Mouse (Mus musculus) thymus, postnatal 10 days (tissue): ENCODE data around the gene Marcksl1.
"Not testable (repeated sequence)": the region's sequence is repeated elsewhere in the genome, so short reads cannot be mapped to it uniquely, and the experiment has no call there.

Source experiments
- DNase-seq, 2 experiments: peaks; one replicate each; pipeline ENCODE4 v3.0.0; 2021; ENCODE audit warnings: low spot score in 2 of 2

Marcksl1 gene

DNA sequence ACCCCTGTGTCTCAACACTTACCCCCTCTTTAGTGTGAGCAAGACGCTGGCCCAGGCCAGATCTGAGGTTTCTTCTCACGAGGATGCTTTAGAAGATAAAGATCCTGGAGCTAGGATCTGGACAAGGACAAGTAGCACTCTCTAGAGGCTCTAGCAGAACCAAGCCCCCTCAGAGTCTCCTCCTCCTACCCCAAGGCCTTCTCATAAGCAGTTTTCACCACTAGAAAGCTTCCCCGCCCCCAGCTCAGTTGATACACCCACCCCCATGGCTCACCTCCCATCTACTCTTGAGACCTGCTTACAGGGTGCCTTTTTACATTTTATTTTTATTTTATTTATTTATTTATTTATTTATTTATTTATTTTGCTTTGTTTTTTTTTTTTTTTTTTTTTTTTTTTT lies 3.7 kb upstream of the Marcksl1 start:
- no peak for DNase-seq

DNA sequence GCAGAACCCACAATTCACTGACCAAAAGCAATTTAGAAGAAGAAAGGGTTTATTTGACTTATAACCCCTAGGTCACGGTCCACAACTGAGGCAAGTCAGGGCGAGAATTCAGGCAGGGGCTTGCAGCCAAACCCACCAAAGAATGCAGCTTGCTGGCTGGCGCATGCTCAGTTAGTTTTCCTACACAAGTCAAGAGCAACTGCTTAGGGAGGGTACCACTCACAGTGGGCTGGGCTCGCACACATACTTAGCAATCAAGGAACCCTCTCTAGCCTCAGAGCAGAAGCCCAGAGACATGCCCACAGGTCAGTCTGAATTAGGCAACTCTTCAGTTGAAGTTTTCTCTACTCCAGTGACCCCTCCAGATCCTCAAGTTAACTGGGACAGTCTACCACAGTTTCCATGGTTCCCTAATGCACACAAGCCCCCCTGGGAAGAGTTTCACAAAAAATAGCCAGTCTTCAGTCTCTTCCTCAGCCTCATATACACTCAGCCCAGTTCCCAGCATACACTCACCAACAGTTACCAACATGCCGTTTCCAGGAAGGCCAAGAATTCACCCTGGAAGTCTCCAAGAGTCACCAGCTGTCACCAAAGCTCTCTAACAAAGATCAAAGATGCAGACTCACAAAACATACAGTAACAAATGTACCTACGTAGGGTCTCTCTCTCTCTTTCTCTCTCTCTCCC lies 2.5 kb upstream of the Marcksl1 start:
- no peak for DNase-seq

DNA sequence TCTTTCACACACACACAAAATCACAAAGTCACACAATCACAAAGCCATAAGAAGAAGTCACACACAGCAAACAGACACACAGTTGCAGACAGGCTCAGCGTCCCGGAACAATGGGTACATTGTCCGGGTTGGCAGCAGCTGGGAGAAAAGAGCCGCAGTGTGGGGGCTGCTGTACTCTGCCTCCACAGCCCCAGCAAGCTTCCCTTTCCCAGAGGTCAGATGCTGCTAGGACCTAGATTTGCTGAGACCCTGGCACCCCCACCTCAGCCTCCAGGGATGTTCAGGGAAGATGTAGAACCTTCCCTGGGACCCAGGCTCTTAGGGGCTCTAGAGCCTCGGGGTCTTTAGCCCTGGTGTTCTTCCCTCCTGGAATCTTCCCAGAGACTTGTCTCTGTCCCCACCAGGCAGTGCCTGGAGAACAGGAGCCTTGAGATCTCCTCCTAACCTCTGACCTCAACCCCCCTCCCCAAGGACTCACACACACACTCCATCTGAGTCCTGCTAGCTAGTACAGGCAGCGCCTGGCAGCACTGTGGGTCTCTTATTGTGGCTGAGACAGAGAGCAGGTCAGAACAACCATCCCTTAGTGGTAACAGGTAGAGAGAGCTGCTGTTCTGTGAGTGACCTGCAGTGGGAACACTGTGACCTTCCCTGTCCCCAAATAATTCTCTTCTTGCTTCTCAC lies 1.8 kb upstream of the Marcksl1 start:
- DNase-seq, result no peak

DNA sequence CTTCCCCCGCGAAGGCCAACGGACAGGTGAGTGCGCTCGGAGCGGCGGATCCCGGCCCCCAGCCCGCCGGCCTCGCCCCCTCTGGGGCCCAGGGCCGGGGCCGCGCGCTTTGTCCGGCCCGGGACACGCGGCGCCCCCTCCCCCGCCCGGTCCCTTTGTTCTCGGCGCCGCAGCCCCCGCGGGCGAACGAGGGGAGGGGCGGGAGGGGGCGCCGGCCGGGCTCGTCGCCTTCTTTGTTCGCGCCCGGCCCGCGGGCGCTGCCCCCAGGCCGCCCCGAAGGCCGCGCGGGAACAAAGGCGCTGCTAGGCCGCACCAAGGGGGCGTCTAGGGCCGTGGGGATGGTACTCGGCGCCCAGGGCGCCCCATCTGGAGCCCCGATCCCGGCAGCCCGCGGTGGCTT lies 510 bp downstream of the Marcksl1 start:
- DNase-seq, result no peak

DNA sequence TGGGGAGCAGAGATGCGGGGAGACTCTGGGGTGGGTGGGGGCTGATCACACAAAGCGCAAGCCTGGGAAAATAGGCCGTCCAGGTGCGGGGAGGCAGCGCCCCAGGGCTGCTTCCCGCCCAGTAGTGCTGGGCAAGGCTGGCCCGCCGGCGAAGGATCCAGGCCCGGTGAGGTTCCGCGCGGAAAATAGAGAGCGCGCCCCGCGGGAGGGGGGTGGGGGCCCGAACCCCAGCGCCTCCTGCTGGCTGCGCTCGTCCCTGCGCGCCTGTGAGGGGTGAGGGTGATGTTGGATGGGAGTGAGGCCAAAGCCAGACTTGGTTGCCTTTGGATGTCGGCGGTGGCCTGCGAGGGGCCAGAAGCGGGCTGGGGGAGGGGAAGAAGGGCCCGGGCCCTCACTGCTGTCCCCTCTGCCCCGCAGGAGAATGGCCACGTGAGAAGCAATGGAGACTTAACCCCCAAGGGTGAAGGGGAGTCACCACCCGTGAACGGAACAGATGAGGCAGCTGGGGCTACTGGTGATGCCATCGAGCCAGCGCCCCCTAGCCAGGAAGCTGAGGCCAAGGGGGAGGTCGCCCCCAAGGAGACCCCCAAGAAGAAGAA lies 1.0 kb downstream of the Marcksl1 start:
- DNase-seq, result peak; percentile 59 to 84

DNA sequence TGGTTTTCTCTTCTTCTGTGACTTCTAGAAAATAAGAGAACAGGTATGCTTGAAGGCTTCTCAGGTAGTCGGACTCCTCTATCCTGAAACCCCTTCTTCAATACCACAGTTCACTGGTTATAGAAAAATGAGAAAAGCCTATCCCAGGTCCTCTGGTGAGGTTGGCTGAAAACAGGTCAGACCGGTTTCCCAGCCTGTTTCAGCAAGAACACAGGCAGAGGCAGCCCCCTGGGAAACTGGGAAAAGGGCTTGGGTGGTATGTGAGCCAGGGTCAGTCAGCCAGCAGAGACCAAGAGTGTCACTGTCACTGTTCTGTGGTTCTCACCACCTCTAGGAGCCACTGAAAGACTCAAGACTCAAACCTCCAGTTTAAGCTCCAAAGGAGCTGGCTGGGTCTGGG lies 3.5 kb downstream of the Marcksl1 start:
- no peak for DNase-seq

DNA sequence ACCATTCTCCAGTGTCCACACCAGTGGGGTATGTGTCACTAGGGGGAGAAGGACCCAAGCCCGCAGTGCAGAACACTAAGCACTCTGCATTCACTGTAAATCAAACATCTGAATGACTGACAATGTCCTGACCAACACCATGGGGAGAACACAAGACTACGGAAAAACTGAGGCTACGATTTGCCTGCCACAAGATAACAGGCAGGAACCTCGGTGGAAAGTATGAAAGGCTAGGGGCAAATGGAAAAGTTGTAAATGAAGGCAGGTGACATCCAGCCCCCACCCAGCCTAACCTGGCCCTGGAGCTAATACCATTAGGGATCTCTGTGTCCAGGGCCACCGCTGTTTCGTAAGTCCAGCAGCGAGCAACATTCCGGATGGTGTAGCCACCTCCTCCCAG lies 5.1 kb downstream of the Marcksl1 start:
- DNase-seq, result no peak

DNA sequence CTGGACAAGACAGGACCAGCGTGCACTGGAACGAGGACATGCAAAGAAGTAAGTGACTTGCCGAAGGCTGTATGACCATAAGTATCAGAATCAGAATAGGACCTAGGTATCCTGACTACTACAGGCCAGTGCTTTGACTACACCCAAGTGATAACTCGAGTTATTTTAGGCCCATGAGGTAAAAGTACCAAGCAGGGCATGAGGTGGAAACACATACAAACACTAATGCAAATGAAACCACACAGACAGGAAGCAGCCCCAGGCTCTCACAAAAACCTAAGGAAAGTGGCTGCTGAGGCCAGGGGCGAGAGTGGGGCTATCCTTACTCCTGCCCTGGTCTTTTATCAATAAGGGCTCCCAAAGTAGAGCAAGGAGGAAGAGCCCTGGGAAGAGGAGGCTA lies 12.0 kb downstream of the Marcksl1 start:
- no peak for DNase-seq

DNA sequence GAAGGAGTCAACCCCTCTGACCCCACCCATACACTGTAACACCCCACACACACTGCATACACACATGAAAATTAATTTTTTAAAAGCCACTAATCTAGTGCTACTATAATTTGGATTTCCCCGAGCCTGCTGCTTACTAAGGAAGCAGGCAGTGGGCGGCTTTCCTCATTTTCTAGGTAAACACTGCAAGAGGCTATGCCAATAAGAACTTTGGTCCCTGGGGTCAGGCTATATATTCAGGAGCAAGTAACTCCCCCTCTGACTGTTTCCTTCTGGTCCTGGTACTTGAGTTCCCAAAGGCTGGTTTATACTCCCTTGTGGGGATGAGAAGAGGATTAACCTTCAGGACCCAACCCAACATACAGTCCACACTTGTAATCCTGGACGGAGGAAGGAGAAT lies 12.5 kb downstream of the Marcksl1 start:
- DNase-seq, result no peak

DNA sequence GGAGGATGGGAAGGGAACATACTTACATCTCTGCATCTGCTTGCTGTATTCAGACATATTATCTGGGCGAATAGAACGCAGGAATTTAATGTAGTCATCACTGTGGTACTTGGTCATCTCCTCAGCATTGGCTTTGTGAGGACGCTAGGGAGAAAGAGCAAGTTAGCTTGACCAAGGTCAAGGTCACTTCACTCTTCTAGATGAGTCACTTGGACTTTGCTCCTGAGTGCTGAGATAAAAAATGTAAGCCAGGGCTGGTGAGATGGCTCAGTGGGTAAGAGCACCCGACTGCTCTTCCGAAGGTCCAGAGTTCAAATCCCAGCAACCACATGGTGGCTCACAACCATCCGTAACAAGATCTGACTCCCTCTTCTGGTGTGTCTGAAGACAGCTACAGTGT lies 15.5 kb downstream of the Marcksl1 start:
- not testable (repeated sequence) for DNase-seq

DNA sequence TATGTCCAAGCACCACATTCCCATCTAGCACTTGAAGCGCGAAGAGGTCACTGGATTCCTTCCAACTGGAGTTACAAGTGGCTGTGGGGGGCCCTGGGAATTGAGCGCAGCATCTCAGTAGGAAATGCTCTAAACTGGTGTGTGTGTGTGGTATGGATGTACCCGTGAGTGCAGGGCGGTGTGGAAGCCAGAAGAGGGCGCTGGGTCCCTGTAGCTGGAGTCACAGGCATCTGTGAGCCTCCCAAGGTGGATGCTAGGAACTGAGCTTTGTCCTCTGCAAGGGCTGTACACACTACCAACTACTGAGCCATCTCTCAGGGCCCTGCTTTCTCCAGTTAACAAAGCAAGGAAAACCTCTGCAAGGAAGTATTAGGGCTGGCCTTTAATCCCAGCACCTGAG lies 26.6 kb downstream of the Marcksl1 start:
- DNase-seq, result peak; percentile 40 to 58

DNA sequence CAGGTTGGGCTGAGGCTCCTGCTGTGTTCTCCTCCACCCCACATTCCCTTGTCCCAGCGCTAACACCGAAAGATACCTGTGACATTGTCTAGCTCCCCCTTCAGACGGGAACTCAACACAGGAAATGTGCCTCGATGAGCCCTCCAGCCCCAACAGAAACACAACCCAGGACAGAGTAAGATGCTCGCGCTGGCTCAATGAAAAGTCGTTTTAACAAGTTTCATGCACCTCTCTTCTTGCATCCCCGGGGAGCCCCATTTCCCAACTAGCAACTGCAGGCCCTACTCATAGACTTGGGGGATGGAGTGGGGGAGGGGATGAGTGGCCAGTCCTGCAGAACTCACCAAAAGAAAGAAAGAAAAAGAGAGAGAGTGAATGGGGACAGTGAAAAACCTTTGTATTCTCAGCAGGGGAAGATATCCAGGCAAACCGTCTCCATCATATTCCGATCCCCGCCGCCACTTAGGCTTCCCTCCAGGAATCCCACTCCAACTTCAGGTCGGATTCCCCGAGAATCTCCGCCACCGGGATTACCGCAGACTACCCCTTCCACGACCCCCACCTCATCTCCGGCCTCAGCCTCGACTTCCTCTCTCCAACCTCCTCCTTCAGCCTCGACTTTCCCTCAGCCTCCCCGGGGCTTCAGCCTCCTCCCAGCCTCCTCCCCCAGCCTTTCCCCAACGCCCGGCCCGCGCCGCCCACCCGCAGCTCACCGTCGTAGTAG lies 28.6 kb downstream of the Marcksl1 start:
- DNase-seq, result peak; percentile 41 to 62

DNA sequence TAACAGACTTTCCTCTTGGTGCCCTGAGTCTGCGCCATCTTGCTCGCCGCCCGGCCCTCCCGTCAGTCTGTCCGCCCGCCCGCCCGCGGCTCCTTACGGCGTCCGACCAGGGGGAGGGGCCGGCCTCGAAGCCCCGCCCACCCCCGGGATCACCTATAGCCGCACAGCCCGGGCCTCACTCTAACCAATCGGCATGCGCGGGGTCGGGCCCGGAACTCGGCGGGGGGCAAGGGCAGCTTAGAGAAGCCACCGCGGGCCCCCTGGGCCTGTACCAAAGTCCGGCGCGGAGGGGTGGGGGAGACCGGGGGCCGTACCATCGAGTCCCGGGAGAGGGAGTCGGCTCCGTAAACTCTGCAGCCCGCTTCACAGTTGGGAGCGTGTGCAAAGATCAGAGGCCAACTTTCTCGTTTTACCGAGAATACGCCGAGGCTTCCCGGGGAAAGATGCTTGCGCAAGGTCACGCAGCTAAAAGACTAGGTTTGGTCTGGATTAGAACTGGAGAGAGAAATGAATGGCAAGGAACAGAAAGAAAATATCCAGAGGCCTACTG lies 29.3 kb downstream of the Marcksl1 start, which contains the start of gene Hdac1:
Hdac1 (minus strand) TSS at position 122 of the 550 bp plus-strand sequence.
- DNase-seq, result peak; percentile 97 to 98

DNA sequence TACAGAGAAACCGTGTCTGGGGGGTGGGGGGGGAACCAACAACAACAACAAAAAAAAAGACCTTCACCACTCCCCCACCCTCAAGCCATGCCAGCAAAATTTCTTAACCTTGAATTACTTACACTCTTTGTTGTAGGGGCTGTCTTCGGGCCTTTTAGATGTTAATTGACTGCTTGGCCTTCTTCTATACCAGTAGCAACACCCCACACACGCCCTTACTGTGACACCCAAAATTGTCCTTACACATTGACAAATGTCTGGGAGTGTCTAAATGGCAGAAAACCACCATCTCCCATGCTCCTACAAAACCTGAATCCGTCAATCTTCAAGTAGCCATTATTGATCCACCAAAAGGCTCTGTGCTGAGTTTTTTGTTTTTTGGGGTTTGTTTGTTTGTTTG lies 30.7 kb downstream of the Marcksl1 start:
- no peak for DNase-seq

DNA sequence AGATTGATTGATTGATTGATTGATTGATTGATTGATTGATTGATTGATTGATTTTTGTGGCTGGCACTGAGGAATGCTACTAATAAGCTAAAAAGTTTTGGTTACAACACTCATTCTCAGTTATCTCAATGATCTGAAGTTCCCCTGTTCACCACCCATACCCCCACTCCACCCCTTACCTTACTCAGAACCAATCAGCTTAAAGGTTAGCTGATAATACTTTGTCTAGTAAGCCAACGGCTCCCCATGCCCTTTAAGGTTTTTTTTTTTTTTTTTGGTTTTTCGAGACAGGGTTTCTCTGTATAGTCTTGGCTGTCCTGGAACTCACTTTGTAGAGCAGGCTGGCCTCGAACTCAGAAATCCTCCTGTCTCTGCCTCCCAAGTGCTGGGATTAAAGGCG lies 34.2 kb downstream of the Marcksl1 start:
- not testable (repeated sequence) for DNase-seq

DNA sequence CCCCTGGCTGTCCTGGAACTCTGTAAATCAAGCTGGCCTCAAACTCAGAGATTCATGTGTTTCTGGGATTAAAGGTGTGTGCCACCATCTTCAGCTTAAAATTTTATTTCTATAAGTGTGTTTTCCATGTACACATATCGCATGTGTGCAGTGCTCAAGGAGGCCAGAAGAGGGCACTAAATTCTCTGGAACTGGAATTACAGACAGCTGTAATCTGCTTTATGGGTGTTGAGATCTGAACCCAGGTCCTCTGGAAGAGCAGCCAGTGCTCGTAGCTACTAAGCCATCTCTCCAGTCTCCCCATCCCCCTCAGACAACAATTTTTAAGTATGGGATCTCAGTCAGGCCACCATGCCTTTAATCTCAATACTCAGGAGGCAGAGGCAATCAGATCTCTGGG lies 35.9 kb downstream of the Marcksl1 start:
- DNase-seq, result peak; percentile 53 to 77

DNA sequence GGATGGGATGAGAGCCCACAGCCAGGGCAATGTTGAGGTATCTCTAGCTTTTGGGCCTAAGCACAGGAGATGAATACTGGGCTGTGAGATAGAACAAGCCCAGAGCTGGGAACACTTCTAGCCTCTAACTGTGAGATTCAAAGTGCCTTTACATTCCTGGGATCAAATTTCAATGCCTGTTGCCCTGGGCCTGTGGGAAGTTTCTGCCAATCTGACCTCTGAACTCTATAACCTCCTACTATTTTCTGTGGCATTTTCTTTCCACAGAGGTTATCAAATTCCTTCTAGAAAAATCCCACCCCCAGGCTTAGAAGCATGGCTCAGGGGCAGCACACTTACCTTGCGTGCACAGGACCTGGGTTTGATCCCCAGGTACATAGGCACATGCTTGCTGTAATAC lies 36.9 kb downstream of the Marcksl1 start:
- no peak for DNase-seq

DNA sequence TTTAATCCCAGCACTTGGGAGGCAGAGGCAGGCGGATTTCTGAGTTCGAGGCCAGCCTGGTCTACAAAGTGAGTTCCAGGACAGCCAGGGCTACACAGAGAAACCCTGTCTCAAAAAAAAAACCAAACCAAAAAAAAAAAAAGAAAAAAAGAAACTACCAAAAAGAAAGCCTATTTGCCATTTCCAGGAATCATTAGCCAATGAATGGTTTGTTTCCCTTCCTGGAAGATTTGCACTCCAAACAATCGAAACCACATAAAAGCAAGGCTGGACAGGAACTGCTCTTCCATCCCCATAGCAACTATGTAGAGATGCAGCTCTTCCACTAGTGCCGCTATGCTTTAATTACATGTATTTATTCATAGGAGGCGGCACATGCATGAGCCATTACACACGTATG lies 41.1 kb downstream of the Marcksl1 start:
- not testable (repeated sequence) for DNase-seq

DNA sequence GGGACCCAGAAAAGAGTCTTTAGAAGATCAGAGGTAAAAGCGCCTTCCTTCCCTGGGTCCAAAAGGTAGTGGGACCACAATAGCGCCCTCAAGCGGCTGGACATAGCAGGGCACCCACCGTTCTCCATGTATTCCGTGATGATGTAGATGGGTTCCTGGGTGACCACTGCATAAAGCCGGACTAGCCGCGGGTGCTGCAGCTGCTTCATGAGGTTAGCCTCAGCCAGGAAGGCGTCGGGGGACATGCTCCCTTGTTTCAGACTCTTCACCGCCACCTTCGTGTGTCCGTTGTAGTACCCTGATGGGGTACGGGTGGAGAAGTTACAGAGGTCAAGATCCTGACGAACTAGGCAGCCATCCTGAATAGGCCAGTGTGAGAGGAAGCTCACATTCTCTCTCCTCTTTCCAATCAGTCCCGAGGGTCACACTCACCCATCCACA lies 42.1 kb downstream of the Marcksl1 start:
- peak in 1 of 2 experiments; percentile 29 for DNase-seq

DNA sequence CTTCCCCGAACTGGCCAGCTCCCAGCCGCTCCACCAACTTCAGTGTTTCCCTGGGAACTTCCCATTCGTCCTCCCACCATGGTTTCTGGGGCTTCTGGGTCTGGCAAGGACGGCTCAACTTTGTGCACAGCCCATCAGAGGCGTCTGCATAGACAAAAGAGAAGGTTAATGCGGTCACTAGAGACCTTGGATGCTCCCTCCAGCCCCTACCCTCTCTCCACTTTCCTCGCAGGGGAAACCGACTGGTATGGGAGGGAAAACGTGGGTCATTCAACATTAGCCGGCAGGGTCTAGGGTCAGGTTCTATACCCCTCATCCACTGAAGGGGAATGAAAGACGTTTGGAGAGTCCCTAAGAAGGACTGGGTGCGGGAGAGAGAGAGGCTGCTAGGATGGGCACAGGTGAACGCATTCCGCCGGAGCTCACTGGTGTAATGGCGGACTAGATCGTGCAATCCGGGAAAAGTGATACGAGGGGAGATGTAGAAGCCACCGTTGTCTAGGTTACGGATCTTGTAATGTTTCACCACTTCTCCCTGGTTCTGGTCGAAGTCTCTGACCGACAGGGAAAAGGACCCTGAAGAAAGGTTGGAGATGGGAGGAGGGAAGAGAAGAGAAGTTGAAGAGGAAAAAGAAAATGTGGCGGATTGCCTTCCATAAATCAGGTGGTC lies 42.6 kb downstream of the Marcksl1 start:
- peak in 1 of 2 experiments; percentile 16 for DNase-seq

DNA sequence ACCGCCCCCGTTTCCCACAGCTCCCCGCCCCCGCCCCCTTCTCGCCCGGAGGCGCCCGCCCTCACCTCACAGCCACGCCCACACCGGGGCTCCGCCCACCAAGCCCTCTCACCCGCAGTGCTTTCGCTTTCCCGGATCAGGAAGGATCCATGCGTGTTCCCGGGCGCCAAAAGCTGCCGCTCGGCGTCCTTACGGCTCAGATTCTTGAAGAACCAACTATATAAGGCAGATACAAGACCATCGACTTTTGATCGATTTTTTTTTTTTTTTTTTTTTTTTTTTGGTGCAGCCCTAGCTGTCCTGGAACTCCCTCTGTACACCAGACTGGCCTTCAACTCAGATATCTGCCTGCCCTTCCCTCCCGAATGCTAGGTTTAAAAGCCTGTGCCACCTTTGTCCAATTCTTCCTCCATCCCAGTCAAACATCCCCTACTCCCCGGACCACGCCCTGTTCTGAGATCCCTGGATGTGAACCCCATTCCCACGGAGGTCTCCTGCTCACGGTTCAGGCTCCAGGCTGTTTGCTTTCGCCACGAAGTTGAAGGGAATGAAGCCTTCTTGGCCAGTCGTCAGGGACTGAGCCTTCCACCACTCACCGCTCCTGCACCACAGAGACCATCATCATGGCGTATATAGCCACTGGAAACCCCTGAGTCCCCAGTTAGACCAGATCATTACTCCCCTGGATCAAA lies 43.3 kb downstream of the Marcksl1 start:
- peak; percentile 87 to 93 for DNase-seq
